Mouse (Mus musculus): ENCODE results near the gene Gm10358.
"Not testable (repeated sequence)": the region's sequence is repeated elsewhere in the genome, so short reads cannot be mapped to it uniquely, and the experiment has no call there.

The Gm10358 gene

DNA sequence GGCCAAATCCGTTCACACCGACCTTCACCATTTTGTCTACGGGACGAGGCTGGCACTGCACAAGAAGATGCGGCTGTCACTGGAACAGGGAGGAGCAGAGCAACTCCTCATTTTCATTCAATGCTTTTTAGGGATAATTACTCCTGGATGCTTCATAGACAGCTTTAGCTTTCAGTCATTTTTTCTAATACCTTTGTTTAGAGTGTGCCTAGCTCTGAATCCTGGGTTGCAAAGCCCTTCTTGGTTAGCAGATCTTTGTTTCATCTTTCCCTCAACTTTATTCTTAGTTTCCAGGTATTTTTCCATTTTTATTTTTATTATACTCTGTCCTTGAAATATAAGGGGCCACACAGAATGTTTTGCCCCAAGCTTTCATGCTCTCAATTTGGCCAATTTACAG lies at the start of gene Gm10358:
Gm10358 (minus strand) TSS at position 101 of the 400 bp plus-strand sequence.
- no peak for DNase-seq (ENCODE audit: extremely low read depth, low read depth, low spot score)

DNA sequence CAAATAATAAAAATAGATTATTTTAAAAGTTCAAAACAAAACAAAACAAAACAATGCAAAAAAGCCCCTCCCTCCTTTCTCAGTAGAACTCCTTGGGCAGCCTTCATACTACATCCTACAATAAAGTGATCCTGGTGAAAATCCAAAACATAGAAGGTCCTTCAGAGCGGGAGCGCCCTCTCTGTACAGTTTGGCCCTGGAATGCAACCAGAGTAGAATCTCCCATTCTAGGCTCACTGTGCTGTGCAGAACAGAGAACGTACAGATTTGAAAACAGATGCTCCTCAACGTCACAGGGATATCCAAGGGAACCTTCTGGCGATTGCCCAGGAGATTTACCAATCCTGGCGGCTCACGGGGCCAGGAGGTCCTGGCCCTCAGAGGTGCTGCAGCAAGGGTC lies 42.0 kb upstream of the Gm10358 start, which contains the start of gene Iqcm:
Iqcm (plus strand) TSS at position 301 of the 400 bp plus-strand sequence.
- DNase-seq (ENCODE audit: extremely low read depth, low read depth, low spot score) = no peak

DNA sequence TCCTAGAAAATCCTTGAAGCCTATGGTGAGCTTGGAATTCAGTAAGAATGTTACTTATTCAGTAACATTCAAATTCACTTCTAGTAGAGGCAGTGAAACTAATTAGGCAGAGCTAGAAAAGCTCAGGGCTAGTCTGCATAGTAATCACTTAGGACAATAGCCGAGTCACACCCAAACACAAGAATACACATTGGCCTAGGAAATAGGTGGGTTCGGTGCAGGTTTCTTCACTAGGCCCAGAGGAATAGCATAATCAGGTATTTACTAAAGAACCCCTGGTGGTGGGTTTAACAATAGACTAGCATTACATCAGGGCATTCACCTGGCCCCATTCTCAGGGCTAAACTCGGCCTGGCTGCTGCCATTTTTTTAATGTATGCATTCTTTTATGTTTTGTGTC lies 9.3 kb upstream of the Gm10358 start:
- not testable (repeated sequence) for DNase-seq (ENCODE audit: extremely low read depth, low read depth, low spot score)

DNA sequence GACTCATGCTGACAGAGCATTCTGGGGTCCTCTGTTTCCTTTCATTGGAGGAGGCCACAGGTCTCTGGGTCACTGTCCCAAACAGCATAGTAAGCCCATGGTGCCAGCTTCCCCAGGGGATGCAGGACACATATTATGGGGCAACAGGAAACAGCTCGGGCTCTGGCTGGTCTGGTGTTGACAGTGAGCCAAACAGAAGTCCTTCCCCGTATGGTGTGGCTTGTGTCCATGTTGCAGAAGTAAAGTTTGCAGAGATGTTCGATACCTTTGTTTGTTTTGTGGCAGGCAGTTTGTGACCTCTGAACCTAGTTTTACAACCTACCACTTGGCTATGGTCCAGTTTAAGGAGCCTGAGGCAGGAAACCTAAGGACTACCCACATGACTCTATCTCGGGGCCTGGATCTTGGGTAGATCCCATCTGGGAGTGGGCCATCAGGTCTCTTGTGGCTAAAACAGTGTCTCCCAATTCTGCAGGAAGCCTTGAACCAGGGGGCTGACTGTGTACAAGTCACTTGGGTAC lies 21.6 kb downstream of the Gm10358 start:
- no peak for DNase-seq (ENCODE audit: extremely low read depth, low read depth, low spot score)

DNA sequence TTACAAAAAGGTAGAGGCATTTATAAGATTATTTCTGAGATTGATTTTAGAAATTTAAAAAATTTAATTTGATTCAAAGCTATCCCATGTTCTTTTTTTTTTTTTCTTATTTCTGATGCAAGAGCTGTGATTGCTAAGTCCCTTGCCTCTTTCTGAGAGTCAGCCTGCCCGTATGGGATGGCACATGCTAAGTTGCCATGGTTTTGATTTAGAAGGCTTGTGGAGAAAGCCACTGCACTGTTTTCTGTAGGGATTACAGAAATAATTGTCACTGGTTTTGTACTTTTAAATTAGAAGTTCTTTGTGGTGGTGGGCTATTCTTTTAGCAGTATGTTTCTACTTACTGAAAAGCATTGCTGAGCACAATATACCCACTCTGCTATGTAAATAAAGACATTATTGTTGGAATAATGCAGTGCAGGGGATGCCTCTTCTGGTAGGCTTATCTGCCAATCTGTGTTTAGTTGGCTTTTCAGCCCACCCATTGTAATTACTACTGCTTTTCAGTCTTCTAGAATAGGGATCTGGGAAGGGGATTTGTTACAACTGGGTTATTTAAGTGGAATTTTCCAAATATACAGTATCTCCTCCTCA lies 30.8 kb downstream of the Gm10358 start:
- no peak for DNase-seq (ENCODE audit: extremely low read depth, low read depth, low spot score)

GRCm38 (mm10) chr8:75372006-75372405 lies 34.4 kb downstream of the Gm10358 start:
- DNase-seq (ENCODE audit: extremely low read depth, low read depth, low spot score) = no peak

Data from fat pad, adult 2 months (tissue).